Mouse (Mus musculus) mesoderm, embryonic 11.5 days (tissue): ENCODE measurements at regions not wholly inside any gene's neighbourhood (a gene's known extent, or its start where the extent isn't known, plus 50 kb on each side); places are given as distances from the start of the nearest gene placed in this dataset.

Experiments
- DNase-seq: peaks from one replicate; pipeline ENCODE4 v3.0.0-alpha.2; 2012; ENCODE audit warnings: low read depth, low spot score

DNA sequence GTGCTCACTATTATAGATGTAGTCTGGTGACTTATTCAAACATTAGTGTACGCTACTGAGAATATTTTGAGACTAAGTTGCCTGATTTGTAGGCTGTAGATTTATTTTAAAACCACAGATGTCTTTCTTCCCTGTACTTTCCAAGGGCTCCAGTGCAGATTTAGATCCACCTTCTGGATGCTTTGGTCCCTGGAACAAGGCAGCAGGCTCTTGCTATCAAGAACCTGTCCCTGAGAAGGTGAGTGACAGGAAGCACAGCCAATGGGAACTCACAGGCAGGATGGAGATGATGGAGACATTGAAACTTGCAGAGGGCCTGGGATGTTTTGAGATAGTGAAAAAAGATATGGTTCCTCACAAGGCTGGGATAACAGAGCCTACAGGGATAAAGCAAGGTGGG is 70.0 kb upstream of the Sox4 start:
- no peak for DNase-seq

DNA sequence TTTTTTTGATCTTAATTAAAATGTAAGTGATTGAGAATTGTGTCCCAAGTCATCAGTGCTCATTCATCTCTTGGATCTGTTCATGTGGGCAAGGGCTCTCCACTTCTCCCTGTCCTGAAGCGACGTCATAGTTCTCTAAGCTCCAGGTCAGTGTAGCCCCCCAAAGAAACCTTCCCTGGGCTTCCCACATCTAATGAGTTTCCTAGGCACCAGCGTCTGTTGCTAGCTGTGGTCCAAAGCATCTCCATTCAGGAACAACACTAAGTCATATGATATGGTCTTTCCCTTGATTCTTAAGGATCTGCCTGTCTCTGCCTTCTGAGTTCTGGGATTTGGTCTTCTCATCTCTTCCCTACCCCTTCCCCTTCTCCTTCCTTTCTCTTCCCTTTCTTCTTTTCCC is 66.3 kb upstream of the Sox4 start:
- DNase-seq = no peak

DNA sequence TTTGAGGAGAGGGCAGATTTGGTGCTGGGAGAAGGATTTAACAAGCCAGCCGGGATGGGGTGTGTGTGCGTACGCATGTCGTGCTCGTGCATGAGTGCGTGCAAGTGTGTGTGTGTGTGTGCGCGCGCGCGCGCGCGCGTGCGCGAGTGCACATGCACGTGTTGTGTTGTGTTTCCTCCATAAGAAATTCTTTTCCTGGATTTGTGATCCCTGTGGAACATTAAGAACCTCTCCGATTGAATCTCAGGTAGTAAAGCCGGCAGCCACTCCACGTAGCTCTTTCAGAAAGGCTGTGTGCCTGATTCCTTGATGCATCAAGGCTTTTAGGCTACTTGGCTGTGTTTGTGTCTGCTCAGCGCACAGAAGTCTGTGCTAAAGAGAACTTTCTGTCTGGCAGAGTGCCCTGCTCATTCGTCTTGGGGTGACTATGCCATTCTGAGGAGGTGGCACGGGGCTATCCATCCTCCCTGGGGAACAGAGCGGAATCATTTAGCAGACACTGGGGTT is 62.7 kb upstream of the Sox4 start:
- DNase-seq = no peak

DNA sequence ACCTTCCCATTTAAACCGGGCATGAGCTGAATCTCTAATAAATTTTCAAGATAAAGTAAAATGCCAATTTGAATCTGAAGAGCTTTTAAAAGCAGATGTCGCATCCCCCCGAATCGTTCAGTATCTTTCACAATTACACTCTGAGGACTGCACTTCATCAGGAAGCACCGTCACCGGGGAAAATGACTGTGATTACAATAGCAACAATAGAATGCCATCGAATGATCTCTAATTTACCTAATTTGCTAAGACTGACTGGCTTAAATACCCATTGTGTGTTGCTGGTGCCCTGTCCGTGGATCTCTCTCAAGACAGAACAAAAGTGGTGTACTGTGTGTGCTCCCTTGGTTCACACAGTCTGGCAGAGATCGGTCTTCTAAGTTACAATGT is 62.1 kb upstream of the Sox4 start:
- DNase-seq = no peak

DNA sequence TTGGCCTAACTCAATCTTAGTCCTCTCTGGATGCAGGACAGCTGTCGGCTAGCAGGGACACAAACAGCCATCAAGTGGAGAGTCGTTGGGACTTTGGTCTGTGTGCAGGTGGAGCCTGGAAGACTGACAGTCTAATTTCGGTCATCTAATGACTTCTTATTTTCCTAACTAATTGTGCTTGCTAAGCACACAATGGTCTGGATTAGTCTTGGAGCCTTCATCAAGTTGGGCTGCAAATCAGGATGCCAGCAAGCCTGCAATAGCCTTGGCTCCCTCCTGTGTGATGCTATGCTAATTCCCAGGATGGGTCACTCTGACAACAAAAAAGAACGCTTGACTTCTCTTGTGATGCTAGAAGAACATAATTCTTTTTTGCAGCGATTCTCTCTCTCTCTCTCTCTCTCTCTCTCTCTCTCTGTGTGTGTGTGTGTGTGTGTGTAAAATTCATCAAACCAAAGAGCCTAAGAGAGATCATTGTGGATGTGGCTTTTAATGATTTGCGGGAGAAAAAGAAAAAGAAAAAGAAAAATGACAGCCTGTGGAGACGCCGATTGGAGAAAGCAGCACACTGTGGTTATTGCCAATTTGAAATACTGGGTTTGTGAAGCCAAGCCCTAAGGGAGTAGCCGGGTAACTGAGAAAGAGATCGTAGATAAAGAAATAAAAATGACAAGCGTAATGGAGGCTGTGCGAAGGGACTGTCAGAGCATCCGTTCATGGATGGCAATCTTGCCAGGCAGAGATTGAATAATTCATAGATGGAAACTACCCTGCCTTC is 61.5 kb upstream of the Sox4 start:
- DNase-seq = peak; percentile 54

DNA sequence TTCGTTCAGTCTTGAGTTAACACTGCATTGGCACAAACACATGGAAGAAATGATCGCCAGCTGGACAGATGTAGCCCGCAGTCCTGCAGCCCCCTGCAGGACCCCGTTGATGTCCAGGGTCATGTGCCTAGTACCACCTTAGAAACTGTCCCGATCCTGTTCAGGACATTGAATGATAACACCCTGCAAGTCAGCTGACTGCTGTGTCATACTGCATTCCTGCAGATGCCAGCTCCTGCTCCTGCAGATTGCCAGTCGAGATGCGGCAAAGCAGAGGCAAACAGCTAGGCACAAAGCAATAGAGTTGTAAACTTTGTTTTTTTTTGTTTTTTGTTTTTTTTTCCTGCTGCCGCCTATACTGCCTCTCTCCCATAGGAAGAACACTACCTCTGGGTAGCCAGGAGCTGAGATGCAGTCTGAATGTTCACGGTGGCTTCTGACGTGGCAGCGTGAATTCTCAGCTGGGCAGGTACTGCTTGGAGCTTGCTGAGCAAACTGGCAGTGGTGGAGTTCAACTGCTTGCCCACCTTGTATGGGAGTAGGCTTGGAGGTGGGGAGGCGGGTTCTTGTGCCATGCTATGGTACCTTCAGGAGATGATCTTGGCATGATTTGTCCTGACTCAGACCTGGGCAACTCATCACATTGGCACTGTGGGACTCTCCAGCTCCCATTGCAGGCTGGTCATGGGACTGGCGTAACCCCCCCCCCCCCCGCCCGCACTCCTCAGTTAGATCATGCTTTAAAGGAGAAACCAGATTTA is 60.7 kb upstream of the Sox4 start:
- DNase-seq = no peak

DNA sequence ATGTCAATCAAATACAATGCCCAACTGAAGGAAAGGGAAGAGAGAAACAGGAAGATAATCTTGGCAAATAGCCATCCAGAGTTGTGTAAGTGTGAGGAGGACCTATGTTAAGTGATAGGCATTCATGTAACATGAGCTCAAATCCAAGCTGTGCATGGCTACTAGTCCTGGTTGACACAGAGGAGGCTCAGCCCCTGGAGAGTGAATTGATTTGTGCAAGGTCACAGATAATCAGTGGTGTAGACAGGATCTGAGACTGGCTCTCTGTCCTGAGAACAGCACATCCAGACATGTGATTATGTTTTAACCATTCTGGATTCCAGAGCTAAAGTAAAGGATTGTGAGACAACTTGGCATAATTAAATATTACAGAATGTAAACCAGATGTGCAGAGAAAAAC is 53.0 kb upstream of the Sox4 start:
- DNase-seq = no peak
